Mouse (Mus musculus) CH12F3 (cell line): ENCODE results near the gene 2510039O18Rik.

Experiments
- in situ Hi-C: fragments of 300-500 bp; cut with MboI; formaldehyde crosslinking; loops from 2 replicates; pipeline ENCODE4 v1.14.3; 2020; ENCODE audit warnings: low sequenced_read_pairs

The 2510039O18Rik gene

DNA sequence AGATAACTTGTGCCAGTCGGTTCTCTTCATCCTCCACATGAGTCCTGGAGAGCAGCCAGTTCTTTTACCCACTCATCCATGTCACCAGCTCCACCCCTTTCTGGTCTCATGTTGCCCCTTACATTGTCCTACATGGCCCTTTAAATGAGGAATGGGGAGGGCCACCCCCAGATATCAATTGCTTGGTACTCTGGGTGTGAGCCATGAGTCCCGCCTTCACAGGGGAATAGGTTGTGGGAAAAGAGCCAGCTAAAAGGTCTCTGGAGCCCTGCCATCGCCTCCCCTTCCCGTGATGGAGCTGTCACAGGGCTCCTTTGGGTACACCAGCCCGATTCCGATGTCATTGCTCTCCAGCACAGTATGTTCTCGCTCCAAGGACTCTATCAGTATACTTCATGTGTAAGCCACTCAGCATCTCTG is 38.8 kb downstream of the 2510039O18Rik start:
- in situ Hi-C loops = no loop called here

GRCm38 (mm10) chr4:147985205-147986132 is 44.8 kb downstream of the 2510039O18Rik start, which contains the start of gene Nppb:
Gene Nppb (plus strand): TSS chr4:147985788.
- in situ Hi-C loops = no loop called here

DNA sequence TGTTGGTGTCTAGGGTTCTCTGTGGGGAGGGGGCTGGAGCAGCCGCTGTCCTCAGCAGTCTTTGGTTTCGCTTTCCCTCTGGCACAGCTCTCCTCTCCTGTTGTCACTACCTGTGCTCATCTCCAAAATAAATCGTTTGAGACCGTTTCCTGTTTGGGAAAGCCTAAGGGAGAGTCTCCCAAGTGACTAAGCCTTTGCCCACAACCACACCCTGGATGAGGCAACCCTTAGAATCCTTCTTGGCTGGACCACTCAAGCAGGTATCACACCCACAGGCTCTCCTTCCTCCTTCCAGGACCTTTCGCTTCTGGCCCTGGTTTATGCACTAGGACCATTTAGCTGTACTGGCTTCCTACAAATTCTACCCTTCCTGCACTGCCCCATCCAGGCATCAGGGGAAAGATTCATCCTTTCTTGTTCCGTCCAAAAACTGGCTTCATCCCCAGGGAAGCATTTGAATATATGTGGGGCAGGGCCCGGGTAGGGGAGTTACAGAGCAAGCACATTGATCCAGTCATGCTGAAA is 52.9 kb downstream of the 2510039O18Rik start:
- in situ Hi-C loops = no loop called here

- in situ Hi-C loops = no loop called here
Observed at GRCm38 (mm10) chr4:147995311-147995710, 54.6 kb downstream of the 2510039O18Rik start.
